Mouse (Mus musculus): ENCODE data around the gene Gm20498. TPM values are rescaled to one million over a fixed set of nuclear protein-coding genes. Genes with fewer than 3 reads are reported as not detected.

Gene Gm20498
- polyA plus RNA-seq (2012; rRNA removed) (18.8 and 19.3 TPM in 2 replicates), polyA plus RNA-seq (2014; fragmentation: Nextera tagmentation; extraction: Ambion mirVana) (22.6 and 30.2 TPM in 2 replicates)

GRCm38 (mm10) chr12:81532316-81533028, at the start of gene Gm20498, which contains the start of gene Synj2bp:
Gene Gm20498 (minus strand): TSS chr12:81532905.
Gene Synj2bp (minus strand): TSS chr12:81532911.
- Histone ChIP-seq H3K4me2 (replicated peaks; ENCODE audit: low read depth, low read length, severe bottlenecking) (peak within 1 kb of the TSS; percentile 66), H3K4me1 (ENCODE audit: control insufficient read depth, insufficient read depth, low read length) (peaks cover 3% of the 10 kb centered on the region; the same call in 1 of the 2 replicates), H3K4me3 (replicated peaks; ENCODE audit: low read length) (peak within 1 kb of the TSS; percentile 80), H3K27me3 (ENCODE audit: control insufficient read depth, insufficient read depth, low read length) (no peaks in the 10 kb centered on the region), H3K27ac (replicated peaks; ENCODE audit: low read depth, low read length) (peak within 1 kb of the TSS; percentile 67), H3K9ac (ENCODE audit: low read depth, low read length, severe bottlenecking) (peak within 1 kb of the TSS; percentile 75), H3K36me3 (ENCODE audit: control insufficient read depth, insufficient read depth, low read length) (no peaks in the 10 kb centered on the region), H3K9me3 (ENCODE audit: control insufficient read depth, low read length) (no peaks in the 10 kb centered on the region)
- no peak for TF ChIP-seq POLR2A (IDR thresholded peaks at IDR 0.05; ENCODE audit: borderline replicate concordance, extremely low read depth, insufficient read depth, insufficient read length)
- under 1% methylated on average over 46 of the region's 46 CpGs for WGBS
- peak; percentile 88 for DNase-seq (ENCODE audit: low spot score)
- ATAC-seq (ENCODE audit: low FRiP score, low read depth): peak; percentile 95

GRCm38 (mm10) chr12:81568374-81568773, 35.7 kb upstream of the Gm20498 start, which contains the start of gene Adam21:
Gene Adam21 (minus strand): TSS chr12:81568474.
- TF ChIP-seq POLR2A (IDR thresholded peaks at IDR 0.05; ENCODE audit: borderline replicate concordance, extremely low read depth, insufficient read depth, insufficient read length): no peak
- Histone ChIP-seq H3K27ac (replicated peaks; ENCODE audit: low read depth, low read length) (no peak within 1 kb of the TSS), H3K36me3 (ENCODE audit: control insufficient read depth, insufficient read depth, low read length) (peaks cover 15% of the 10 kb centered on the region), H3K4me2 (replicated peaks; ENCODE audit: low read depth, low read length, severe bottlenecking) (no peak within 1 kb of the TSS), H3K27me3 (ENCODE audit: control insufficient read depth, insufficient read depth, low read length) (no peaks in the 10 kb centered on the region), H3K9ac (ENCODE audit: low read depth, low read length, severe bottlenecking) (no peak within 1 kb of the TSS), H3K9me3 (ENCODE audit: control insufficient read depth, low read length) (no peaks in the 10 kb centered on the region), H3K4me3 (replicated peaks; ENCODE audit: low read length) (no peak within 1 kb of the TSS), H3K4me1 (ENCODE audit: control insufficient read depth, insufficient read depth, low read length) (no peaks in the 10 kb centered on the region)
- DNase-seq (ENCODE audit: low spot score) (no peak), ATAC-seq (ENCODE audit: low FRiP score, low read depth) (no peak)
- 89% methylated on average over 1 of the region's 1 CpGs for WGBS

GRCm38 (mm10) chr12:81567931-81568330, 35.2 kb upstream of the Gm20498 start:
- no peak for ATAC-seq (ENCODE audit: low FRiP score, low read depth)
- DNase-seq (ENCODE audit: low spot score): no peak
- Histone ChIP-seq H3K4me2 (replicated peaks; ENCODE audit: low read depth, low read length, severe bottlenecking) (no peak overlapping the region), H3K27me3 (ENCODE audit: control insufficient read depth, insufficient read depth, low read length) (no peaks in the 10 kb centered on the region), H3K9me3 (ENCODE audit: control insufficient read depth, low read length) (no peaks in the 10 kb centered on the region), H3K4me1 (ENCODE audit: control insufficient read depth, insufficient read depth, low read length) (no peaks in the 10 kb centered on the region), H3K9ac (ENCODE audit: low read depth, low read length, severe bottlenecking) (no peak overlapping the region), H3K4me3 (replicated peaks; ENCODE audit: low read length) (no peak overlapping the region), H3K27ac (replicated peaks; ENCODE audit: low read depth, low read length) (no peak overlapping the region), H3K36me3 (ENCODE audit: control insufficient read depth, insufficient read depth, low read length) (peaks cover 15% of the 10 kb centered on the region)
- no peak for TF ChIP-seq POLR2A (IDR thresholded peaks at IDR 0.05; ENCODE audit: borderline replicate concordance, extremely low read depth, insufficient read depth, insufficient read length)
- 88% methylated on average over 5 of the region's 5 CpGs for WGBS

- WGBS: 92% methylated on average over 3 of the region's 3 CpGs
- Histone ChIP-seq H3K27ac (replicated peaks; ENCODE audit: low read depth, low read length) (no peak overlapping the region), H3K36me3 (ENCODE audit: control insufficient read depth, insufficient read depth, low read length) (no peaks in the 10 kb centered on the region), H3K9ac (ENCODE audit: low read depth, low read length, severe bottlenecking) (no peak overlapping the region), H3K27me3 (ENCODE audit: control insufficient read depth, insufficient read depth, low read length) (no peaks in the 10 kb centered on the region), H3K4me2 (replicated peaks; ENCODE audit: low read depth, low read length, severe bottlenecking) (no peak overlapping the region), H3K4me3 (replicated peaks; ENCODE audit: low read length) (no peak overlapping the region), H3K4me1 (ENCODE audit: control insufficient read depth, insufficient read depth, low read length) (no peaks in the 10 kb centered on the region), H3K9me3 (ENCODE audit: control insufficient read depth, low read length) (no peaks in the 10 kb centered on the region)
- DNase-seq (ENCODE audit: low spot score) (no peak), ATAC-seq (ENCODE audit: low FRiP score, low read depth) (no peak)
- no peak for TF ChIP-seq POLR2A (IDR thresholded peaks at IDR 0.05; ENCODE audit: borderline replicate concordance, extremely low read depth, insufficient read depth, insufficient read length)
These were observed 31.5 kb upstream of the Gm20498 start for GRCm38 (mm10) chr12:81564173-81564572.

GRCm38 (mm10) chr12:81549286-81549685, 16.6 kb upstream of the Gm20498 start:
- Histone ChIP-seq H3K27me3 (ENCODE audit: control insufficient read depth, insufficient read depth, low read length) (no peaks in the 10 kb centered on the region), H3K9me3 (ENCODE audit: control insufficient read depth, low read length) (no peaks in the 10 kb centered on the region), H3K36me3 (ENCODE audit: control insufficient read depth, insufficient read depth, low read length) (no peaks in the 10 kb centered on the region), H3K4me3 (replicated peaks; ENCODE audit: low read length) (no peak overlapping the region), H3K4me2 (replicated peaks; ENCODE audit: low read depth, low read length, severe bottlenecking) (no peak overlapping the region), H3K9ac (ENCODE audit: low read depth, low read length, severe bottlenecking) (no peak overlapping the region), H3K4me1 (ENCODE audit: control insufficient read depth, insufficient read depth, low read length) (no peaks in the 10 kb centered on the region), H3K27ac (replicated peaks; ENCODE audit: low read depth, low read length) (no peak overlapping the region)
- 91% methylated on average over 3 of the region's 3 CpGs for WGBS
- no peak for ATAC-seq (ENCODE audit: low FRiP score, low read depth)
- no peak for TF ChIP-seq POLR2A (IDR thresholded peaks at IDR 0.05; ENCODE audit: borderline replicate concordance, extremely low read depth, insufficient read depth, insufficient read length)
- no peak for DNase-seq (ENCODE audit: low spot score)

All from limb, embryonic 14.5 days (tissue).